Mouse (Mus musculus) heart, embryonic 13.5 days (tissue): Measurements from ENCODE around the gene Lrrc7. TPM values are rescaled to one million over a fixed set of nuclear protein-coding genes. Genes with fewer than 3 reads are reported as not detected.

ENCODE experiments used
- ATAC-seq: fragments of 200-750 bp; cut with Nextera tagmentation; 2 replicates; pipeline ENCODE4 v1.8.0; 2017; ENCODE audit warnings: moderate TSS enrichment; ENCODE audit not compliant: insufficient number of reproducible peaks, low FRiP score, low TSS enrichment; ENCODE audit errors: extremely low read depth
- H3K27ac ChIP-seq: fragments of 300-500 bp; sonication (generic); replicated peaks from 2 replicates; pipeline ENCODE4 v1.5.1; 2015; ENCODE audit warnings: moderate library complexity, mild to moderate bottlenecking, inconsistent platforms
- H3K27me3 ChIP-seq: fragments of 300-500 bp; sonication (generic); replicated peaks from 2 replicates; pipeline ENCODE4 v1.6.1; 2015; ENCODE audit warnings: mild to moderate bottlenecking, inconsistent platforms
- H3K36me3 ChIP-seq: fragments of 300-500 bp; sonication (generic); 2 replicates; pipeline ENCODE4 v1.6.1; 2015; ENCODE audit warnings: mild to moderate bottlenecking, inconsistent platforms
- H3K4me1 ChIP-seq: fragments of 300-500 bp; sonication (generic); 2 replicates; pipeline ENCODE4 v1.6.1; 2015; ENCODE audit warnings: inconsistent platforms
- H3K4me2 ChIP-seq: fragments of 300-500 bp; sonication (generic); 2 replicates; pipeline ENCODE4 v1.6.1; 2015; ENCODE audit warnings: inconsistent platforms, mild to moderate bottlenecking, moderate library complexity
- H3K4me3 ChIP-seq: fragments of 300-500 bp; sonication (generic); 2 replicates; pipeline ENCODE4 v1.5.1; 2015; ENCODE audit warnings: moderate library complexity, mild to moderate bottlenecking, inconsistent platforms
- H3K9ac ChIP-seq: fragments of 300-500 bp; sonication (generic); 2 replicates; pipeline ENCODE4 v1.6.1; 2015; ENCODE audit warnings: inconsistent platforms, mild to moderate bottlenecking, moderate library complexity
- H3K9me3 ChIP-seq: fragments of 300-500 bp; sonication (generic); 2 replicates; pipeline ENCODE4 v1.6.1; 2016; ENCODE audit warnings: inconsistent platforms
- WGBS: fragments of 180-500 bp; shearing (Covaris S2); methylation state at CpG from one replicate; pipeline ENCODE4 v1.1.7; 2015; ENCODE audit warnings: mixed read lengths; 5-methylcytosine and 5-hydroxymethylcytosine counted together
- polyA plus RNA-seq: library from polyadenylated mRNA; unstranded; fragments of >200 nt; fragmentation: Nextera tagmentation; extraction: Ambion mirVana; gene quantifications from 2 replicates; pipeline ENCODE4 v1.2.1, GENCODE M21; 2015

Gene Lrrc7
- polyA plus RNA-seq, 1 experiment from 2014 or later = 0.07 TPM

GRCm38 (mm10) chr3:158532859-158533258 is 29.2 kb downstream of the Lrrc7 start:
- Histone ChIP-seq H3K4me3 (no peak overlapping the region), H3K4me2 (no peak overlapping the region), H3K27ac (no peak overlapping the region), H3K27me3 (no peaks in the 10 kb centered on the region), H3K36me3 (no peaks in the 10 kb centered on the region), H3K9me3 (no peaks in the 10 kb centered on the region), H3K4me1 (no peaks in the 10 kb centered on the region), H3K9ac (no peak overlapping the region)
- ATAC-seq = no peak
- 65% methylated on average over 2 of the region's 2 CpGs for WGBS

- Histone ChIP-seq H3K4me1 (no peaks in the 10 kb centered on the region), H3K27me3 (no peaks in the 10 kb centered on the region), H3K9ac (no peak overlapping the region), H3K4me2 (no peak overlapping the region), H3K4me3 (no peak overlapping the region), H3K36me3 (no peaks in the 10 kb centered on the region), H3K9me3 (no peaks in the 10 kb centered on the region), H3K27ac (no peak overlapping the region)
- WGBS = 53% methylated on average over 1 of the region's 1 CpGs
- no peak for ATAC-seq
Measured at GRCm38 (mm10) chr3:158528471-158528870, 33.5 kb downstream of the Lrrc7 start.

- no peak overlapping the region for H3K27ac ChIP-seq
- H3K4me3 ChIP-seq = no peak overlapping the region
- no peaks in the 10 kb centered on the region for H3K4me1 ChIP-seq
- no peak for ATAC-seq
- H3K9ac ChIP-seq = no peak overlapping the region
- WGBS = 56% methylated on average over 1 of the region's 1 CpGs
- H3K36me3 ChIP-seq = no peaks in the 10 kb centered on the region
- H3K27me3 ChIP-seq = no peaks in the 10 kb centered on the region
- no peak overlapping the region for H3K4me2 ChIP-seq
- no peaks in the 10 kb centered on the region for H3K9me3 ChIP-seq
Measured at GRCm38 (mm10) chr3:158493730-158494129, 68.3 kb downstream of the Lrrc7 start.

GRCm38 (mm10) chr3:158479677-158480076 is 82.3 kb downstream of the Lrrc7 start:
- Histone ChIP-seq H3K36me3 (no peaks in the 10 kb centered on the region), H3K4me3 (no peak overlapping the region), H3K9me3 (no peaks in the 10 kb centered on the region), H3K27me3 (no peaks in the 10 kb centered on the region), H3K4me1 (no peaks in the 10 kb centered on the region), H3K4me2 (no peak overlapping the region), H3K9ac (no peak overlapping the region), H3K27ac (no peak overlapping the region)
- no peak for ATAC-seq
- 64% methylated on average over 2 of the region's 2 CpGs for WGBS

- no peaks in the 10 kb centered on the region for H3K4me1 ChIP-seq
- H3K4me3 ChIP-seq = no peak overlapping the region
- no peak overlapping the region for H3K4me2 ChIP-seq
- WGBS = 70% methylated on average over 1 of the region's 1 CpGs
- no peaks in the 10 kb centered on the region for H3K36me3 ChIP-seq
- peaks cover 3% of the 10 kb centered on the region; the same call in 1 of the 2 replicates for H3K9me3 ChIP-seq
- H3K27me3 ChIP-seq = no peaks in the 10 kb centered on the region
- ATAC-seq = no peak
- no peak overlapping the region for H3K9ac ChIP-seq
- H3K27ac ChIP-seq = no peak overlapping the region
Measured at GRCm38 (mm10) chr3:158400600-158400999, 161.4 kb downstream of the Lrrc7 start.

GRCm38 (mm10) chr3:158391534-158391933 is 170.5 kb downstream of the Lrrc7 start:
- Histone ChIP-seq H3K36me3 (no peaks in the 10 kb centered on the region), H3K27ac (no peak overlapping the region), H3K4me2 (no peak overlapping the region), H3K4me3 (no peak overlapping the region), H3K9me3 (no peaks in the 10 kb centered on the region), H3K9ac (no peak overlapping the region), H3K27me3 (no peaks in the 10 kb centered on the region), H3K4me1 (no peaks in the 10 kb centered on the region)
- ATAC-seq = no peak

- Histone ChIP-seq H3K4me3 (no peak overlapping the region), H3K27ac (no peak overlapping the region), H3K4me1 (no peaks in the 10 kb centered on the region), H3K4me2 (no peak overlapping the region), H3K9me3 (no peaks in the 10 kb centered on the region), H3K27me3 (no peaks in the 10 kb centered on the region), H3K9ac (no peak overlapping the region), H3K36me3 (no peaks in the 10 kb centered on the region)
- WGBS = 31% methylated on average over 2 of the region's 2 CpGs
- no peak for ATAC-seq
Measured at GRCm38 (mm10) chr3:158388076-158388454, 174.0 kb downstream of the Lrrc7 start.

- Histone ChIP-seq H3K9me3 (no peaks in the 10 kb centered on the region), H3K27me3 (no peaks in the 10 kb centered on the region), H3K4me1 (no peaks in the 10 kb centered on the region), H3K4me3 (no peak overlapping the region), H3K36me3 (no peaks in the 10 kb centered on the region), H3K9ac (no peak overlapping the region), H3K27ac (no peak overlapping the region), H3K4me2 (no peak overlapping the region)
- WGBS = 60% methylated on average over 2 of the region's 2 CpGs
- no peak for ATAC-seq
Measured at GRCm38 (mm10) chr3:158387413-158388075, 174.5 kb downstream of the Lrrc7 start.

GRCm38 (mm10) chr3:158386848-158387247 is 175.2 kb downstream of the Lrrc7 start:
- no peak overlapping the region for H3K4me3 ChIP-seq
- no peaks in the 10 kb centered on the region for H3K36me3 ChIP-seq
- H3K9ac ChIP-seq = no peak overlapping the region
- no peaks in the 10 kb centered on the region for H3K9me3 ChIP-seq
- ATAC-seq = no peak
- no peak overlapping the region for H3K27ac ChIP-seq
- no peaks in the 10 kb centered on the region for H3K27me3 ChIP-seq
- H3K4me1 ChIP-seq = no peaks in the 10 kb centered on the region
- H3K4me2 ChIP-seq = no peak overlapping the region
- WGBS = 26% methylated on average over 1 of the region's 1 CpGs

- H3K27me3 ChIP-seq = no peaks in the 10 kb centered on the region
- no peak overlapping the region for H3K4me2 ChIP-seq
- no peaks in the 10 kb centered on the region for H3K36me3 ChIP-seq
- H3K9ac ChIP-seq = no peak overlapping the region
- WGBS = 0% methylated on average over 1 of the region's 1 CpGs
- H3K27ac ChIP-seq = no peak overlapping the region
- H3K4me1 ChIP-seq = no peaks in the 10 kb centered on the region
- no peaks in the 10 kb centered on the region for H3K9me3 ChIP-seq
- H3K4me3 ChIP-seq = no peak overlapping the region
- no peak for ATAC-seq
Measured at GRCm38 (mm10) chr3:158375885-158376284, 186.1 kb downstream of the Lrrc7 start.

GRCm38 (mm10) chr3:158369169-158369568 is 192.9 kb downstream of the Lrrc7 start:
- ATAC-seq = no peak
- H3K9ac ChIP-seq = no peak overlapping the region
- no peaks in the 10 kb centered on the region for H3K9me3 ChIP-seq
- no peaks in the 10 kb centered on the region for H3K4me1 ChIP-seq
- H3K4me3 ChIP-seq = no peak overlapping the region
- no peak overlapping the region for H3K27ac ChIP-seq
- no peaks in the 10 kb centered on the region for H3K36me3 ChIP-seq
- H3K27me3 ChIP-seq = no peaks in the 10 kb centered on the region
- no peak overlapping the region for H3K4me2 ChIP-seq
- WGBS = 66% methylated on average over 3 of the region's 3 CpGs

- no peaks in the 10 kb centered on the region for H3K9me3 ChIP-seq
- H3K4me2 ChIP-seq = no peak overlapping the region
- H3K27ac ChIP-seq = no peak overlapping the region
- no peak overlapping the region for H3K9ac ChIP-seq
- no peaks in the 10 kb centered on the region for H3K4me1 ChIP-seq
- 56% methylated on average over 3 of the region's 3 CpGs for WGBS
- no peak overlapping the region for H3K4me3 ChIP-seq
- no peaks in the 10 kb centered on the region for H3K27me3 ChIP-seq
- H3K36me3 ChIP-seq = no peaks in the 10 kb centered on the region
- ATAC-seq = no peak
Measured at GRCm38 (mm10) chr3:158365801-158366200, 196.2 kb downstream of the Lrrc7 start.
